Mouse (Mus musculus) cerebellum, postnatal 10 days (tissue): ENCODE measurements at regions not wholly inside any gene's neighbourhood (a gene's known extent, or its start where the extent isn't known, plus 50 kb on each side); places are given as distances from the start of the nearest gene placed in this dataset.
A peak's percentile ranks its signal among the peaks of the same experiment; 100 is the strongest.

Experiments used
- DNase-seq, 2 experiments: peaks; one replicate each; pipeline ENCODE4 v3.0.0; 2021; ENCODE audit warnings: mixed read lengths in 2 of 2

DNA sequence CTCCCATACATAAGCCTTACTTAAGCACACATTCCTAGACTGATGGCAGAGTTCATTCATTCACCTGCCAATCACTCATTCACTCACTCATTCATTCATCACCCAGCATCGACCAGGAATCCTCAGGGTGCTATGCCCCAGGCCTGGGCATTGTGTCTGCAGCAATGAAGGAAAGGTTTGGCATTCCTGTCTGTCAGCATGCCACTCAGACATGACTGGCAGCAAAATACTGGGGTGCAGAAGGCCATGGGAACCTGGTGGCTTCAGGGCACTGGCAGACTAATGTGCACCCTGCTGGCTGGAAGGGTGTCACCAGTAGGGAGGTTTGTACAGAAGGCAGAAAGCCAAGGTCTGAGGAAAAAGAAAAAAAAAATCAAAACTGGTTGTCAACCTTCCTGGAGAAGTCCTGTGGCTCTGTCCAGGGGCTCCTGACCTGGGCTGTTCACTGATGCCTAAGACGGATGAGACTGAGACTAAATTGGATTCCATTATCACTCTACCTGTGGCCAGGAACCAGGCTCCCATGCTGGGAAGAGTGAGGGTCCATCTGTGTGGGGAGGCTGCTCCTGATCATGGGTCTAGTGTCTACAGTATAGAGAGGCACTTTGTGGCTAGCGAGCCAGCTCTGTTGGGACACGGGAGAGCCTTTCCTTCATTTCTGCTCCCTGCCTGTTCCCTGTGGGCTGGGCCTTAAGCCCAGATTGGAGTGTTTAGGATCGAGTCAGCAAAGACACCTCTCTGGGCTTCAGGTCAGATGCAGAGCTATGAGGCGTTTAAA lies 104.1 kb downstream of the Cstad start:
- DNase-seq: peak in 1 of 2 experiments; percentile 42

DNA sequence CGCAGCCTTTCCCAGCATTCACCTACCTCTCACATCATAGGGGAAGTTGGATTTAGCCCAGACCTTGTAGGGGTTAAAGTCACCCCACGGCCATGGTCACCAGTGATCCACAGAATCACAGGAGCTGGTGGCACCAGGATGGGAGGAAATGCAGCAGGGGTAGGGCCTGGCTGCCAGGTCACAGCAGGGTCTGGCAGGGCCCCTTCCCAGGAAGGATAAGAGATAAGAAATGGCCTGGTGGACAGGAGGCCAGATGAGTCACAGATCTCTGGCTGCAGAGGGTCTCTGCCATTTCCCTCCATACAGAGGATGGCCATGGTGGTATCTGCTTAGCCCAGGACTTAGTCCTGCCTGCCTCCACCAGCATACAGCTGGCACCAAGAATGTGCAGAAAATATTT lies 103.0 kb downstream of the Cstad start:
- DNase-seq: peak; percentile 62 to 77

DNA sequence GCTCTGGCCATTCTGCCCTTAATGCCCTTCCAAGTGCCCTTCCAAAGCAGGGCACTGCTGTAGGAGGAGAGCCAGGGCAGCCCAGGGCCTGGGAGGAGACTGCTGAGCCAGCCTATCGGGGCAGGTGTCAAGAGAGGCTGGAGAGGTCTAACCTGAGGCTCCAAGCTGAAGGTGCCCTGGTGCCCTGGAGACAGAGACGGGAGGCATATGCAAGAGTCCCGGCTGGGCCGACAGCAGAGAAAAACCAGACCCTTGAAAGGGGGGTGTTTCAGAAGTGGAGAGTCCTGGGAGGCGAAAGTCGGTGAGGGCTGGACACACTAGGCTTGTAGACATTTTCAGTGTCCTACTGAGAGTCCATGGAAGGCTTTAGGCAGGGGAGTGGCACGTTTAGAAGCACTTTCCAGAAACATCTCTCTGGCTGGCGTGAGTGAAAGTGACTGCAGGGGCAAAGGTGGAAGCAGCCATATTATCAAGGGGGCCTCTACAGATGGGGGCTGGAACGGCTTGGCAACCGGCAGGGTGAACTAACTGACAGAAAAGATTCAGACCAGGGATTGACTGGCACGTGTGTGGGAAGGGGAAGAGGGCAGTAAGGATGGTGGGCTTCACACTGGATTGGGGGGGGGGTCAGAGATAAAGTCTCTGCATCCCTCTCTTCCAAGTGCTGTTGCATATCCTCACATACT lies 101.1 kb downstream of the Cstad start:
- DNase-seq: peak in 1 of 2 experiments; percentile 46

DNA sequence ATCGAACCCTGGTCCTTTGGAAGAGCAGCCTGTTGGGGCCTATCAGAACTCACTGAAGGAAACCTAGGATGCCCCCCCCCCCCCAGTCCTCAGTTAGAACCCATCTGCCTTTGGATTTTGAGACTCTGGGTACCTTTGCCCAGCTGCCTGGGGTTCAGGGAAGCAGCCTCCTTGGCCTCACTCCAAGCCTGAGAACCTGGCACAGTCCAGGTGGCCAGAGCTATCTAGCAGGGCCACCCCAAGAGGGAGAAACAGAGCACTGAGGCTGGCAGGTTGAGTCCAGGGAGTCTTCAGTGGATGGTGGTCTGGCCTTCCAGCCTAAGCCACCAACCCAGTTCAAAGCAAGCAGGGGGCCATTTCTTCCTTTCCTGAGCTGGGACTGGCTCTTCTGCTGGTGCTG lies 100.2 kb downstream of the Cstad start:
- peak in 1 of 2 experiments; percentile 48 for DNase-seq

DNA sequence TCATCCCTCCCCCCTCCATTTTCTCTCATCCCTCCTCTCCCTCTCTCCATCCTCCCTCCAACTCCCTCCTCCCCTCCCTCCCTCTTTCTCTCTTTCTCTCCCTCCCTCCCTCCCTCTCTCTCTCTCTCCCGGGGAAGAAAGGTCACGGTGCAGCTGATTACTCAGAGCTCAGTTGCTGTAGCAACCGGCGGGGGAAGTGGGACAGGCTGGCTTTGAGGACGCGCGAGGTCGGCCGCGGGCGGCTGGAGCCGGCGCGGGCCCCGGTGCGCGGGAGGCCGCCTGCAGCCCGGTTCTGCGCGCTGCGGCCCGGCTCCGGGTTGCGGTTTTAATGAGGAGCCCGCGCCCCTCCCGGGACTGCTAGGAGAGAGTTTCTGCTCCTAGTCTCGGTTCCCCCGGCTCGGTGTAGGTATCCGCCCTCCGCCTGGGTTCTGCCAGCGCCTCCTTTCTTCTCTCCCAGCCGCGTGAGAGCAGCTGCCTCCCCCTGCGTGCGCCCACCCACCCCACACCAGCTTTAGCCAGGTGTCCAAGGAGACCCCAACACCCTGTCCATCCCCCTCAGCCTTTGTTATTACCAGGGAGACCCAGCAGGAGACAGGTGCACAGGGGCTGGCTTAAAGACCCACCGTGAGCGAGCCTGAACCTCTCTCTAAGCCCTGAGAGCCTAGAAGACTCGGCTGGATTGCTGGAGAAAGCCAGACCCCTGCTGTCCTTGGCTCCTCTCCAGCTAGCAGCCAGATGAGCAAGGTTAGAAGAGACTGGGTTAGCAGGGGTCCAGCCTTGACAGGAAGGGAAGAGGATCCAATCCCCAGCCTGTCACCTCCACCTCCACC lies 98.6 kb downstream of the Cstad start:
- DNase-seq: peak; percentile 88 to 90

DNA sequence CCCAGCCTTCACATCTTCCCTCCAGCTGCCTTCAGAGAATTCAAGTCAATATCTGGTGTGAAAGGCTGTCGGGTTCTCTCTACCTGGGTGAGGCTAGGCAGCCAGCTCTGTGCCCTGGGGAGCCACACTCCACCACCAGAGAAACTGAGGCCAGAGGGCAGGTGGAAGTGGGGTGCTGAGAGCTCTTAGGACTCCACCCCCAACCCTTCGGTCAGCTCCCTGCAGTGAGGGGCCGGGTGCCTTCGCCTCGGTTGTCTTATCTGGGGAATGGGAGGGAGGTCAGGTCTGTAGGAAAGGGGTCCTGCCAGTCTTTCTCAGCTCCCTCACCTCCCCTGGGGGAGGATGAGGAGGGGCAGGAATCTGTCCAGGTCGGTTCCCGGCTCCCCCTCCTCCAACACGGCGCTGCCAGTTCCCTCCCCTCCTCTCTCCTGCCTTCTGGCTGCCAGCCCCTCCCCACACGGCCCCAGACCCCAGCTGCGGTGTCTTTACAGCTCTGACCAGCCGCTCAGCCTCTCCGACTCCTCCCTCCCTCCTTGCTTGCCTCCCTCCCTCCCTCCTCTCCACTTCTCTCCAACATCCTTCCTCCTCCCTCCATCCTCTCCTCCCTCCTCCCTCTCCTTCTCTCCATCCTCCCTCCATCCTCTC lies 97.8 kb downstream of the Cstad start:
- peak; percentile 92 to 96 for DNase-seq

DNA sequence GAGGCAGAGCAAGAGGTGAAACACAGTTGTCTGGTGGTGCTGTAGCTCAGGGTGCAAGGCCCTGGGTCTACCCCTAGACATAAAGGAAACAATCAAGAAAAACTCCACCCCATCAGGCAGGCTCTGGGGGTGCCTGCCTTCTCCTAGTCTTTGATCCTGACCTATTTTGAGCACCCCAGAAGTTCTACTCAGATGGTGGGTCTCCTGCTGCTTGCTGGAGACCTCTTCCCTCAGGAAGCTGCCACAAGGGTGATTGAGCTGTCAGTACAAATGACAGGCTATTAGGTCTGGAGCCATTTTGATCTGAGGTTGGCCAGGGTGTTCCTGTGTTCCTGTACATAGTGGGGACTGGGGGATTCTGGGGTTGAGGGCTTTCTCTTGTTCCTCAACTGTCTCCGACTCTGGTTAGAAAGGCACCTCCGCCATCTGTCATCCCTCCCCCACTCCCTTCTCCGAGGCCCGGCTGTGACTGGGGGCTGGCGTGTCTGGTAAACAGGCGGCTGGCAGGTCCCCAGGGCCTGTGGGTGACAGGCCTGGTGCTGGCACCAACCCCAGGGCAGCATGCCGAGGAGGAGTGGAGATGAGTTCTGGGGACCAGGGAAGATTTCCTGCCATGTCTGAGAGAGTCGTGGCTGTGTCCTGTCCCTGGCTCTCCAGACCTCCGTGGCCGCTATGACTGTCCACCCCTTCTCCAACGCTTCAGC lies 97.2 kb downstream of the Cstad start:
- DNase-seq: peak; percentile 100

DNA sequence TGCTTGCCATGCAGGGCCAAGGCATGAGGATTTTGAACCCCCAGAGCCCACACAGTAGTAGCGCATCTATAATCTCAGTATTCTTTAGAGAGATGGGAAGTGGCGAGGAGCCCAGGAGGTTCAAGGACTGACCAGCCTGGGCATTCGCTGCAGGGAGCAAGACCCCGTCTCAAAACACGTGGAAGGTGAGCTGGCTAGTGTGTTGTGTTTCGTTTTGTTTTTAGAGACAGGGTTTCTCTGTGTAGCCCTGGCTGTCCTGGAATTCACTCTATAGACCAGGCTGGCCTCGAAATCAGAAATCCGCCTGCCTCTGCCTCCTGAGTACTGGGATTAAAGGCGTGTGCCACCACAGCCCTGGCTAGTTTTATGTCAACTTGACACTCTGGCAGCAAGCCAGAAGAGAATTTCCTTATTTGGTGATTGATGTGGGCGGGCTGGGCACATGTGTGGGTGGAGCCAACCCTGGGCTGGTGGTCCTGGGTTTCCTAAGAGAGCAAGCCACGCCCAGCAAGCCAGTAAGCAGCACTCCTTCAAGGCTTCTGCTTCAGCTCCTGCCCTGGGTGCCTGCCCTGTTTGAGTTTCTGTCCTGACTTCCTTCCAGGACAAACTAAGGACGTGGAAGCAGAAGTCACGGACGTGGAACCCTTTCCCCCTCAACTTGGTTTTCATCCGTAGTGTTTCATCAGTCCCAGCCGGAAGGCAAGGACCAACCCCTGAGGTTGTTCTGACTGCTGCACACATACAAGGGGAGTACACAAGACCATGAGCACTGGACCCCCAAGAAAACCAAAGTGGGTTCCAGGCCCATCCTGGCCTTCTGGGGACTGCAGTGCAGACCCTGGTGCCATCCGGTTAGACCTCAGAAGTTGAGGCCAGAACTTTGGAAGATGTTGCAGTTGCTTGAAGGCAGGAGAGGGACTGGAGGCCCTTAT lies 96.4 kb downstream of the Cstad start:
- DNase-seq: peak; percentile 61 to 73

DNA sequence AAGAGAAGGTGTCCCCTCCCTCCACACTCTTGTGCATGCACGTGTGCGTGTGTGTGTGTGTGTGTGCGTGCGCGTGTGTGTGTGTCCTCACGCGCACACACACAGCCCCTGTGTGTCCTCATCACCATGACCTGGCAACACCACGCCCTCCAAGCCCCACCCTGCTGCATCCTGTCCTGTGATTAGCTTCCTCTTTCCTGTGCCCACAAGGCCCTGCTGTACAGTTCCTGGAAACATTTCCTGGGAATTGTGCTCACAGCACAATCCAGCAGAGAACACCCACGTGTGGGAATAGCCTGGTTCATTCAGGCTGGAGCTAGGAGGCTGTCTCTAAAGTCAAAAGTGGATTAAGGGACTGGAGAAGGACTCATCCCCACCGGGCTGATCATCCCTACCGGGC lies 95.5 kb downstream of the Cstad start:
- DNase-seq: no peak

DNA sequence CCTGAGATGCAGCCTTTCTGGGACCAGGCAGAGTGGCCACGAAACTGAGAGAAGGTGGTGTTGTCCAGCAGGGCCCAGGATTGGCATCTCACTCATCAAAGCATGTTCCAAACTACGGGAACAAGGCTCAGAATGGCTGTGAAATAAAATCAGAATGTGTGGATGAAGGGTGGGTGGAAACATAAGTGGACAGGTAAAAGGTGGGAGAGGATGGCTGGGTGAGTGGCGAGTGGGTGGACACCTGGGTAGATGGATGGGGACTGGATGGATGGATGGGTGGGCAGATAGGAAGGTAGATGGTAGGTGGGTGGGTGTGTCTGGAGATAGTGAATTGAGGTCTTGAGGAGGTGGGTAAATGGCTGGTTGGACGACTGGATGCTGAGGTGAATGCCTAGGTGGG lies 93.6 kb downstream of the Cstad start:
- DNase-seq: no peak

DNA sequence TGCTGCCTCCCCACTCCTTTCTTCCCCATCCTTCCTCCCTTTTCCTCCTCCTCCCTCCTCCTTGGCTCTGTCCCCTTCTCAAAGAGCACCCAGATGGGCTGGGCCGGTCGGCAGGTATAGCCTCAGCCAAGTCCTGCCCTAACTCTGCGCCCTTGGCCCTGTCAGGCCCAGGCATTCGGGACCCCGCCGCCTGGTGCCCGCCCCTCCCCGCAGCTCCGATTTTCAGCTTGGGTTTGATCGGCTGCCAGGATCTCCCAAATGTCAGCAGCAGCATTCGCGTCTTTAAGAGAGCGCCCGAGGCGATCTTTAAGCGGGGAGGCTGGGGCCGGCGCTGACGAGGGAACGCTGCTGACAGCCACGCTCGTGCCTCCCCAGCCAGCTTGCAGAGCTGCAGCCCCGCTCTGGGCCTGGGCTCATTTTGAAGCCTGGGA lies 92.3 kb downstream of the Cstad start:
- DNase-seq: peak; percentile 74 to 84

DNA sequence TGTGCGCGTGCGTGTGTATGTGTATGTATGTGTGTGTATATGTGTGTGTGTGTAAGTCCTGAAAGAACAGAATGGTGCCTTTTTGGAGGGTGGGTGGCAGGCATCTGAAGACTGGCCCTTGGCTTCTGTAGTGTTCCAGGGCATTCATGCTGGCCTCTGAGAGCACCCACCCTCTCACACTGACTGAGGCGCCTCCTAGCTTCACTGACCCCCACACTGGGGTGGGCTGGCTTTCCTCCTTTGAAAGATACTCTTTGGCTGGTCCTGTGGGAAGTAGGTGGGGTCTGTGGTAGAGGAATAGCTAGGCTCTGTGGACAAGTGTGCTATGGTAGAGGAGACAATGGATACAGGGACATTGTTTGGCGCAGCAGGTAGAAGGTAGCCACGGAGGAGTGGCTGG lies 91.5 kb downstream of the Cstad start:
- no peak for DNase-seq

DNA sequence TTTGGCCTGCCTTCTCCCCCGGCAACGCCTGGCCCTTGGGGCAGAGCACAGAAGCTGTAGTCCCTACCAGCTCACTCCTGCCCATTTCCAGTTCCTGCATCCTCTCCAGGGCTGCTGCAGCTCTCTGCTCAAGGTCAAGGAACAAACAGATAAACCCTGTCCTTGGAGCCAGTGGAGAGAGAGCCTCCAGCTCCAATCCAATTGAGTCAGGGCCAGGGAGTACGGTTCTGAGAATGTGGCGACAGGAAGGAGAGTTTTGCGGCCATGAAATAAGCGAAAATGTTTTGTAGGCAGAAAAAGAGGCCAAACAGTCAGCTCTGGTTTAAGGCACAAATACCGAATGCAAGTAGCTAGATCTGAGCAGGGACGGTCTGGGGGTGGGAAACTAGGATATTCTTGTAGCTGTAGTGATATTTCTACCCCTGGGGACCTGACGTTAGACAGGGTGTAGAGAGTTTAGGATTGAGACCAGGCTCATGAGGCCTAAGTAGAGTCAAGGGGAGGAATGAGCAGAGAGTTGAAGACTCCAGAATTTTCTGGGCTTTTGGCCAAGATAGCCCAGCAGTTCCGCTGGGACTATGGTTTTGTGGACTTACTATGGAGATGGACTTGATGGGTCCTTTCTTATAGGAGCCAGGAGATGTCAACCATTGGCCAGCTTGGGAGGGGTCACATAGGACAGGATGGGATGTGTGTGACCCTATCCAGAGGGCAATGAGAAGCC lies 90.5 kb downstream of the Cstad start:
- DNase-seq: peak in 1 of 2 experiments; percentile 57

DNA sequence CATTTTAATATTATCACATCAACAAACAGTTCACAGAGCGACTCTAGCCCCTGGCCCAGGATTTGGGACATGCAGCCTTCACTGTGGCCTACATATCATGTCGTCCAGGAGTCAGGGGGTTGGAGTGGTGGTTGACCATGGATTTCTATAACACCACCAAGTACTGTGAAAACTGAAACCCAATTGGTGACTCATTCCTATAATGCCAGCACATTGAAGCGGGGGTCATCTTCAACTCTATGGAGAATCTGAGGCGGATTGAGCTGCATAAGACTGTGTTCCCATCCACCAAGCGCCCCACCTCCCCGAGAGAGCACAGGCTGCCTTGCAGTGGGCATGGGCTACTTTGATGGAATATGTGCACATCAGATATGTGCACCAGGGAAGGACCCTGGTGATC lies 89.6 kb downstream of the Cstad start:
- no peak for DNase-seq

DNA sequence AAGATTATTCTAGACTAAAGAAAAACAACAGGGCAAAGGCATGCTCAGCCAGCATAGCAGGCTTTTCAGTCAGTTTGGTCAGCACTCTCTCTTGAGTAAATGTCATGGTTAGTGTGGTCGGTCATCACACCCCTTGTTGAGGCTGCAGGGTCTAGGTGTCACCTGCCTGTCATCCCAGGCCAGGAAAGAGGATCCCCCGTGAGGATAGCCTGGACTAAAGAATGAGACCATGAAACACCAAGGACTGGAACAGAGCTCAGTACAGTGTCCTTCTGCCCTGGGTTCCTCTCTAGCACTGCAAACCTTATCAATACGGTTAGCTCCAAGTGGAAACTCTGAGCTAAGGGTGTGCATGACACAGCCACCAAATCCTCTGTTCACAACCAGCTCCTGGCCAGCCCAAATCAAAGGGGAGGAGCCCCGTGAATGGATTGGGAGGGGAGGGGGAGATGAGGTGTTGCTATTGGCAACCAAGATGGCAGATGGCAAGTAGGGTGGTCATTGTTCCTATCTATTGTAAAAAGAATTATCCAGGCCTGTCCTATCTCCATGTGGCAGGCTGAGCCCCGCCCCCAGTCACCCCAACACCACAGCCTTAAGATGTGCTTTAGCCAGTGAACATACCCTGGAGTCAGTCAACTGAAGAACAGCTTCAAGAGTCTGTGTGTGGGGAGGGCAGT lies 87.4 kb downstream of the Cstad start:
- DNase-seq: peak in 1 of 2 experiments; percentile 36

DNA sequence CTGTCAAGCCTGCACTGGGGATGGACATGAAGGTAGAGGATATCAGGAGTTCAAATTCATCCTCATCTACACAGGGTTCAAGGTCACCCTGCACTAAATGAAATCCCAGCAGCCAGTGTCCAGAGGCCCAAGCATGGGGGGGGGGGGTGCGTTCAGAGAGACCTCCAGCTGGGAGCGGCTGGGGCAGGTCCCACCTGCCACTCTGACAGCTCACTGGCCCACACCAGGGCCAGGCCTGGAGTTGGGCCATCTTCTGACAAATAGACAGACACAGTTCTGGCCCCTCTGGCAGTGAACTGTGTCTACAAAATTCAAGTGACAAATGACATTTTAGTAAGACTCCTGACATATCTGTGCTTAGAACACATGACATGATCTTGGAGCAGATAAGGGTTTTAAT lies 86.8 kb downstream of the Cstad start:
- peak; percentile 59 to 69 for DNase-seq

DNA sequence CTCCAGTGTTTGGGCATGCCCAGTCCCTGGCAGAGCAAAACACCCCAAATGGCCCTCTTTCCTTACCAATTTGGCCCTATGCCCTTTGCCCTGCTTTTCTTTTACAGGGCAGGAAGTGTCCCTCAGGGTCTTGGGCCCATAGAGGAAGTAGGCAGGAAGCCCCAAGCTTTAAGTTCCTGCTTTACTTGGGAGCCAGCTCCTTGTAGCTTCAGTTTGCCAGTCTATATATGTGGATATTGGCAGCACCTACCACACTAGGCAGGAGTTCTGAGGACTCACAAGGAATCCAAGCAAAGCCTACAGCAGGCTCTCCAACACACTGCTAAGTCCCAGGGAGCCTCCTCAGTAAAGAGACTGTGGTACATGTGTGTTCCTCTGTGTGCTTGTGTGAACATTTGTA lies 84.2 kb downstream of the Cstad start:
- no peak for DNase-seq

DNA sequence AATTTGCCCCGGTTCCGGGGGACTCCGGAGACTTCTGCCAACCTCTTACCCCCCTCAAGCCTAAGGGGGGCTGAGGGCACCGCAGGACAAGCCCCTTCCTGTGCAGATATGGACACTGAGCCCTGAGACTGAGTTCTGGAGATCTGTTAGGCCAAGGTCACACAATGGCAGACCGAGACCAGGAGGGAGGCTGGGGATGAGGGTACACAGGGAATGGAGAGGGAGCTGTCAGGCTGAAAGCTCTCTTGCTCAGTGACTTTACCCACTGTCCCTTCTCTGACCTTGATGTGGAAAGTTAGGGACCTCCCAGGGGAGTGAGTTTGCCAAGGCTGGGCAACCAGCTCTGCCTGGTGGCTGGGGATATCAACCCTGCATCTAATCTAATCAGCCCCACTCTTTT lies 82.7 kb downstream of the Cstad start:
- DNase-seq: peak in 1 of 2 experiments; percentile 34

DNA sequence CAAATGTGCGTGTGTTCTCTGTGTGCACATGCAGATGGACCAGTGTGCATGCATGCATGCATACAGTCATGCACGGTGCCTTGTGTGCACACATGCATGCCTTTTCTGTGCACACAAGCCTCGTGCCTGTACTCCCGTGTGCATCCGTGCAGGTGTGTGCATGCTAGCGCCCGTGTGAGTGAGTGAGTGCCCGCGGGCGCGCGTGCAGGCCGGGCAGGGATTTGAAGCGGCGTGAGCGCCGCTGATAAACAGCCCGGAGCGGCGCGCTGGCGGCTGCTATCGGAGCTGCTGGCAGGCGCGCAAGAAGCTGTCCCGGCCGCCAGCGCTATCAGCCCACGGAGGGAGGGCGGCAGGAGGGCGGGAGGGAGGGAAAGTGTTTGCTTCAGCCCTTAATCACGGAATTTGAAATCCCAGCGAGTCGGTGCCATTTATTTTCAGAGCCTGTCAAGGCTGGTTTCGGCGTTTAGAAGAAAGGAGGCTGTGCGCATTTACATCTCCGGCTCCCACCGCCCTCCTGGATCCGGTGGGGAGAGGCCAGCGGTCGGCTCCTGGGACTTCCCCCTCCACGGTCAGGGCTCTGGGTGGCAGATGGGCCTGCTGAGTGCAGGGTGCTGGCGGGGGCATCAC lies 82.1 kb downstream of the Cstad start:
- DNase-seq: peak; percentile 83
